Mouse (Mus musculus): Measurements from ENCODE around the gene Tlnrd1. TPM values are rescaled to one million over a fixed set of nuclear protein-coding genes. Genes with fewer than 3 reads are reported as not detected.

Gene Tlnrd1
- total RNA-seq, 2 experiments from 2014 or later, result 8.5 to 8.8 TPM

- no peak for DNase-seq
- intact Hi-C loops (cut with DNase I), result loop anchor here (2.0 kb wide), 2 partner anchors 189 to 219 kb away; no protein-coding TSS in a partner anchor
Measured at GRCm38 (mm10) chr7:83885835-83886234, 1.7 kb upstream of the Tlnrd1 start.

- intact Hi-C loops (cut with DNase I), result loop anchor here (1.0 to 5.0 kb wide), 6 partner anchors 43 to 1018 kb away; partner anchors contain the start of gene Mex3b
- no peak for DNase-seq
Measured at GRCm38 (mm10) chr7:83884921-83885532, 922 bp upstream of the Tlnrd1 start.

- intact Hi-C loops (cut with DNase I), result loop anchor here (1.0 to 5.0 kb wide), 6 partner anchors 41 to 1016 kb away; partner anchors contain the start of gene Mex3b
Measured at GRCm38 (mm10) chr7:83883276-83884020, 657 bp downstream of the Tlnrd1 start.

GRCm38 (mm10) chr7:83882633-83883275, 1.4 kb downstream of the Tlnrd1 start:
- DNase-seq, result peak; percentile 58 to 73
- intact Hi-C loops (cut with DNase I), result loop anchor here (5.0 kb wide), 4 partner anchors 40 to 1015 kb away; partner anchors contain the start of gene Mex3b

More at GRCm38 (mm10) chr7:83883276-83884020, 657 bp downstream of the Tlnrd1 start:
- DNase-seq, result peak; percentile 72 to 81

- no peak for DNase-seq
- intact Hi-C loops (cut with DNase I), result loop anchor here (5.0 kb wide), 4 partner anchors 40 to 1015 kb away; partner anchors contain the start of gene Mex3b
Measured at GRCm38 (mm10) chr7:83882150-83882632, 1.9 kb downstream of the Tlnrd1 start.

GRCm38 (mm10) chr7:83878676-83879448, 5.2 kb downstream of the Tlnrd1 start:
- no peak for DNase-seq
- intact Hi-C loops (cut with DNase I), result no loop called here

- intact Hi-C loops (cut with DNase I), result no loop called here
- DNase-seq, result no peak
Measured at GRCm38 (mm10) chr7:83877088-83877487, 7.0 kb downstream of the Tlnrd1 start.

GRCm38 (mm10) chr7:83869839-83870543, 14.1 kb downstream of the Tlnrd1 start:
- intact Hi-C loops (cut with DNase I), result no loop called here
- DNase-seq, result no peak

- DNase-seq, result no peak
Measured at GRCm38 (mm10) chr7:83868200-83868599, 15.9 kb downstream of the Tlnrd1 start.

GRCm38 (mm10) chr7:83863554-83863953, 20.6 kb downstream of the Tlnrd1 start:
- intact Hi-C loops (cut with DNase I), result no loop called here
- DNase-seq, result no peak

More at GRCm38 (mm10) chr7:83868200-83868599, 15.9 kb downstream of the Tlnrd1 start:
- intact Hi-C loops (cut with DNase I), result no loop called here

- intact Hi-C loops (cut with DNase I), result no loop called here
- peak; percentile 41 to 56 for DNase-seq
Measured at GRCm38 (mm10) chr7:83859378-83860083, 24.6 kb downstream of the Tlnrd1 start.

- intact Hi-C loops (cut with DNase I), result no loop called here
- DNase-seq, result no peak
Measured at GRCm38 (mm10) chr7:83857921-83858320, 26.2 kb downstream of the Tlnrd1 start.

- intact Hi-C loops (cut with DNase I), result no loop called here
- no peak for DNase-seq
Measured at GRCm38 (mm10) chr7:83857208-83857488, 27.0 kb downstream of the Tlnrd1 start.

- DNase-seq, result peak in 1 of 2 experiments; percentile 20
- intact Hi-C loops (cut with DNase I), result no loop called here
Measured at GRCm38 (mm10) chr7:83856353-83857207, 27.5 kb downstream of the Tlnrd1 start.

- intact Hi-C loops (cut with DNase I), result no loop called here
- DNase-seq, result no peak
Measured at GRCm38 (mm10) chr7:83855203-83855602, 28.9 kb downstream of the Tlnrd1 start.

GRCm38 (mm10) chr7:83852381-83853380, 31.4 kb downstream of the Tlnrd1 start:
- intact Hi-C loops (cut with DNase I), result no loop called here
- DNase-seq, result no peak

Measured in heart, postnatal 36 days (tissue).